Mouse (Mus musculus): ENCODE results near the gene Dgcr8.

DNA sequence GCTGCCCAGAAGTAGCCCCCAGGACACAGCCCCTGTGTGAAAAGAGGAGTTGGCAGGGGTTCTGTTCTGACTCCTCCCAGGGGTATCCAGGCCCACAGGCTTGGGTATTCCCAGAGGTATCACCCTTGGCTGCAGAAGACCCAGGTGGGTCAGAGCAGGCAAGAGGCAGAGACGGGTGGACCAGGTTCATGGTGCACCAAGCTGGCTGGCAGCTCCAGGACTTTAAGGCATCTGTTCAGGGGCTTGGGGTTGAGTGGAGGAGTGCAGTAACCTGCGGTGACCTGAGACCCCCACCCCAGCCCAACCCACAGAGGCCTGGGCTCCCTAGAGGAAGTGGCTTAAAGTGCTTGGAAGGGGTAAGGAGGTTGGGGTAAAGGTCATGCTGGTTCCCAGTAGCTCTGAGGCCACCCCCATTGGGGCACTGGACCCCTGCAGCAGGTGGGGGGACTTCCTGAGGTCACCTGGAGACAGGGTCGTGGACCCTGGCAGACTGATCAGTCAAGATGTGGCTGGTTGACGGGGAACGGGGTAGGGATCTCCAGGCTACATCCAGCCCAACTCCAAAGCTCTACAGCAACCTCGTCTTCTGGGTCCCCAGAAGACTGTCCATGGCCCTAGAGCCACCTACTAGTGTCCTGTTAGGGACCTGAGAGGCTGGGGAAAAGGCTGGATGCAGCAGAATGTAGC is 68.0 kb downstream of the Dgcr8 start:
- TF ChIP-seq POLR2A (IDR thresholded peaks at IDR 0.05; ENCODE audit: control insufficient read depth, extremely low read depth, insufficient read depth, low read length, poor library complexity), result no peak
- TF ChIP-seq CTCF (IDR thresholded peaks at IDR 0.05; ENCODE audit: borderline replicate concordance, control insufficient read depth, extremely low read depth, insufficient read depth, low read length, poor library complexity), result no peak
